Mouse (Mus musculus): ENCODE data around the gene Acss1. TPM values are rescaled to one million over a fixed set of nuclear protein-coding genes. Genes with fewer than 3 reads are reported as not detected.

Acss1 gene
- polyA plus RNA-seq, 1 experiment from 2014 or later = 8.4 TPM

DNA sequence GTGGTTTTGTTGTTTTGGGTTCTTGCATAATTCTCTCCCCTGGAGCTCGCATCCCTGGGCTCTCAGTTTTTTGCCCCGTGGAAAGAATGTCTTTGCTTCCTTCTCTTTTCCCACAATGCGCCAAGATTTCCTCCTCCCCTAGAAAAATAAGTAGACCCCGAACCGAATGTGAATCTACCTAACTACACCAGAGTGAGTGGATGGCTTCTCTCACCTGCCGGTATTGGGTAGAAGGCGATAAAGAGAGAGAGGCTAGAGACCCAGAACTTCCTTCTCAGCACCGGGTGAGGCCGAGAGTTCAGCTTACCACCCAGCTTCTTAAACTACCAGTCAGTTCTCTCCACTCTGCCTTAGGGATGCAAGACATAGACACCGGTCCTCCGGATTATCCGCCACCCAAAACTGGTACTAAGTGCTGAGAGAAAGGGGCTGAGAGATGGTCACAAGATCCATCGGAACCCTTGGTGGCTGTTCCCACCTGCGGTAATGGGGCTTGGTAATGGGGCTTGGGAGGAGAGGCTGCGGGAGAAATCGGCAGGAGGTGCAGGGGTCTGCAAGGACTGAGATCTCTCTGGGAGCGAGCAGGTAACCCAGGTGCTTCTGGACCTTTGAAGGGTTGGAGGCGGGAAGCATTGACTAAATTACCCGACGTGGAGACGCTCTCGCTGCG, 19.7 kb upstream of the Acss1 start:
- no peak for ATAC-seq (ENCODE audit: insufficient number of reproducible peaks, insufficient read depth, low FRiP score, low read depth)
- H3K4me3 ChIP-seq (ENCODE audit: control insufficient read depth in 1 of 2, insufficient read depth in 1 of 2, low read depth in 1 of 2, low read length in 2 of 2) = peak overlapping the region; percentile 34 to 45
- H3K9me3 ChIP-seq (ENCODE audit: control insufficient read depth, low read length) = no peaks in the 10 kb centered on the region
- H3K27ac ChIP-seq (replicated peaks in 1 of 2; ENCODE audit: control insufficient read depth in 1 of 2, insufficient read depth in 1 of 2, low read depth in 2 of 2, low read length in 2 of 2) = no peak overlapping the region
- 0 out of 2 replicates have a peak overlapping the region, but pooled peaks have one; percentile 34 for H3K9ac ChIP-seq (ENCODE audit: low read length)
- peaks cover 61% of the 10 kb centered on the region for H3K27me3 ChIP-seq (ENCODE audit: control insufficient read depth, insufficient read depth, low read length)
- peak overlapping the region; percentile 83 for H3K4me2 ChIP-seq (ENCODE audit: low read length)
- peaks cover 3 to 5% of the 10 kb centered on the region in 2 experiments; a peak in 2 of 4 replicates for H3K4me1 ChIP-seq (ENCODE audit: control insufficient read depth in 2 of 2, insufficient read depth in 2 of 2, low read length in 2 of 2)
- 3% methylated on average over 22 of the region's 23 CpGs for WGBS
- no peaks in the 10 kb centered on the region for H3K36me3 ChIP-seq (ENCODE audit: control insufficient read depth, insufficient read depth, low read length)

DNA sequence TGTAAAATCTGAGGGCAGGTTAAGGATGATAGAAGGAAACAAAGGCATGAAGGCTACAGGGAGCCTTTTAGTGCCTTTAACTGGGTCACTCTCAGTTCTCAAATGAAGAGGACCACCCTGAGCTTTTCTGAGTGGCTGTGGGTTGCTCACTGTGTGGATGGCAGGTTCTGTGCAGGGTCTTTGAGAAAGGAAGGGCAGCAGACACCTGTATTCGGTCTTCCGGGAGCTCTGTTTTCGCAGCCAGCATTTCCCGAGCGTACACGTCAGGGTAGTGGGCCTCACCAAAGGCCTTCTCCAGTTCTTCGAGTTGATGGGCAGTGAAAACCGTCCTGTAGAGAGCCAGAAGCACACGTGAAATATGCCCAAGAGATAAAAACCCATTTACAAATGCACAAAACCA, 17.1 kb upstream of the Acss1 start:
- Histone ChIP-seq H3K9ac (ENCODE audit: low read length) (no peak overlapping the region), H3K9me3 (ENCODE audit: control insufficient read depth, low read length) (no peaks in the 10 kb centered on the region), H3K36me3 (ENCODE audit: control insufficient read depth, insufficient read depth, low read length) (no peaks in the 10 kb centered on the region), H3K4me3 (ENCODE audit: control insufficient read depth in 1 of 2, insufficient read depth in 1 of 2, low read depth in 1 of 2, low read length in 2 of 2) (no peak overlapping the region), H3K27ac (replicated peaks in 1 of 2; ENCODE audit: control insufficient read depth in 1 of 2, insufficient read depth in 1 of 2, low read depth in 2 of 2, low read length in 2 of 2) (no peak overlapping the region), H3K27me3 (ENCODE audit: control insufficient read depth, insufficient read depth, low read length) (peaks cover 44% of the 10 kb centered on the region), H3K4me2 (ENCODE audit: low read length) (no peak overlapping the region), H3K4me1 (ENCODE audit: control insufficient read depth in 2 of 2, insufficient read depth in 2 of 2, low read length in 2 of 2) (peaks cover 3 to 5% of the 10 kb centered on the region in 2 experiments; a peak in 2 of 4 replicates)
- 82% methylated on average over 9 of the region's 9 CpGs for WGBS
- ATAC-seq (ENCODE audit: insufficient number of reproducible peaks, insufficient read depth, low FRiP score, low read depth) = no peak

DNA sequence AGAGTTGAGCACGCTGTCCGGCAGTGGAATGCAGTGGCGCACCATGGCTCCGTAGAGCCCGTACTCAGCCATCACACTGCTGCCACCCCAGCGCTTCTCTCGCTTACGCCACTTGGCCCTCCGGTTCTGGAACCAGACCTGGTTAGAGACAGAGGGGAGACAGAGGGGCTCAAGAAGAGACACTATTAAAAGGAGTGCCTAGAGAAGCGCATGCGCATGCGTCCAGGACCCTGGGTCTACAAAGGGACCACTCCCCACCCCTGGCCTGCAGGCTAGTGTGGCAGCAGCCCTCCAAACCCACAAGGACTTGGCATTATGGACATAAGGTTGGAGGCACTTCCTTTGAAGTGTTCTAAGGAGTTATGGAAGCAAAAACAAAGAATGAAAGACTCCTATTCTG, 16.2 kb upstream of the Acss1 start:
- Histone ChIP-seq H3K4me3 (ENCODE audit: control insufficient read depth in 1 of 2, insufficient read depth in 1 of 2, low read depth in 1 of 2, low read length in 2 of 2) (no peak overlapping the region), H3K9ac (ENCODE audit: low read length) (no peak overlapping the region), H3K27me3 (ENCODE audit: control insufficient read depth, insufficient read depth, low read length) (peaks cover 35% of the 10 kb centered on the region), H3K9me3 (ENCODE audit: control insufficient read depth, low read length) (no peaks in the 10 kb centered on the region), H3K36me3 (ENCODE audit: control insufficient read depth, insufficient read depth, low read length) (no peaks in the 10 kb centered on the region), H3K4me1 (ENCODE audit: control insufficient read depth in 2 of 2, insufficient read depth in 2 of 2, low read length in 2 of 2) (peaks cover 3 to 5% of the 10 kb centered on the region in 2 experiments; a peak in 2 of 4 replicates), H3K27ac (replicated peaks in 1 of 2; ENCODE audit: control insufficient read depth in 1 of 2, insufficient read depth in 1 of 2, low read depth in 2 of 2, low read length in 2 of 2) (no peak overlapping the region), H3K4me2 (ENCODE audit: low read length) (no peak overlapping the region)
- WGBS = 77% methylated on average over 12 of the region's 12 CpGs
- ATAC-seq (ENCODE audit: insufficient number of reproducible peaks, insufficient read depth, low FRiP score, low read depth) = no peak

DNA sequence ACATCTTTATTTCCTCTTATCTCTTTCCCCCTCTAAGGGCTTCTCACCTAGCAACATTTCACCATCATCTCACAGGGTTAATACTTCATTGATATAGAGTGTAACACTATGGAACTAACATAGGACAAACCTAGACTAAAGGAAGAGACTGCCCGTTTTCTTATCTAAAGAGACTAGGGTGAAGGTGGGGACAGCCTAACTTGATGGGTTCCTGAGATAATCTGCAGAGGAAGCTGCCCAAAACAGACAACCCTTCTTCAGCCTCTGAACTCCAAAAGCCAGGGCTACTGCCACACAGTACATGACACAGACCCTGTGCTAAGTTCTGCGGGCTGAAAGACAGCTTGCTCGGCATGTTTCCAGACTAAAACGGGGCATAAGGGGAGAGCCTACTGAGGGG, 13.3 kb upstream of the Acss1 start:
- H3K36me3 ChIP-seq (ENCODE audit: control insufficient read depth, insufficient read depth, low read length) = no peaks in the 10 kb centered on the region
- ATAC-seq (ENCODE audit: insufficient number of reproducible peaks, insufficient read depth, low FRiP score, low read depth) = no peak
- no peak overlapping the region for H3K4me3 ChIP-seq (ENCODE audit: control insufficient read depth in 1 of 2, insufficient read depth in 1 of 2, low read depth in 1 of 2, low read length in 2 of 2)
- no peaks in the 10 kb centered on the region for H3K9me3 ChIP-seq (ENCODE audit: control insufficient read depth, low read length)
- H3K4me2 ChIP-seq (ENCODE audit: low read length) = no peak overlapping the region
- peaks cover 6% of the 10 kb centered on the region for H3K27me3 ChIP-seq (ENCODE audit: control insufficient read depth, insufficient read depth, low read length)
- no peak overlapping the region for H3K9ac ChIP-seq (ENCODE audit: low read length)
- no peaks in the 10 kb centered on the region for H3K4me1 ChIP-seq (ENCODE audit: control insufficient read depth in 2 of 2, insufficient read depth in 2 of 2, low read length in 2 of 2)
- 32% methylated on average over 4 of the region's 4 CpGs for WGBS
- H3K27ac ChIP-seq (replicated peaks in 1 of 2; ENCODE audit: control insufficient read depth in 1 of 2, insufficient read depth in 1 of 2, low read depth in 2 of 2, low read length in 2 of 2) = no peak overlapping the region

DNA sequence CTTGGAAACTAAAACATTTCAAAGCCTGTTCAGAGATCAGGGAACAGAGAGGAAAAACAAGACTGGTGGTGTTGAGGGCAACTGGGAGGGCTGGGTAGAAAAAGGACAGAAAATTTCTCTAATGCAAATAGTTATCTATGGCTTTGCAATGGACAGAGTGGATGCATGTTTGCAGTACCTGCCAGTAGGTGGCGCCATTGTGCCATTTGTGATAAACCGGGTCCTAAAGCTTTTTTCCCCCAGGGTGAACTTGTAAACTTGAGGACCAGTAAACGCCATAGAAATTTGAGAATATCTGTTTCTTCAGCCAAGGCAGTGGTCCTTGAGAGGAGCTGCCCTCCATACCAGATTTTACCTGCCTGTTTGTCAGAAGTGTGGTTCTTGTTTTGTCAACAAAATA, 10.1 kb upstream of the Acss1 start:
- no peak for ATAC-seq (ENCODE audit: insufficient number of reproducible peaks, insufficient read depth, low FRiP score, low read depth)
- Histone ChIP-seq H3K4me2 (ENCODE audit: low read length) (no peak overlapping the region), H3K36me3 (ENCODE audit: control insufficient read depth, insufficient read depth, low read length) (no peaks in the 10 kb centered on the region), H3K4me3 (ENCODE audit: control insufficient read depth in 1 of 2, insufficient read depth in 1 of 2, low read depth in 1 of 2, low read length in 2 of 2) (no peak overlapping the region), H3K27ac (replicated peaks in 1 of 2; ENCODE audit: control insufficient read depth in 1 of 2, insufficient read depth in 1 of 2, low read depth in 2 of 2, low read length in 2 of 2) (no peak overlapping the region), H3K9me3 (ENCODE audit: control insufficient read depth, low read length) (no peaks in the 10 kb centered on the region), H3K27me3 (ENCODE audit: control insufficient read depth, insufficient read depth, low read length) (no peaks in the 10 kb centered on the region), H3K9ac (ENCODE audit: low read length) (no peak overlapping the region), H3K4me1 (ENCODE audit: control insufficient read depth in 2 of 2, insufficient read depth in 2 of 2, low read length in 2 of 2) (no peaks in the 10 kb centered on the region)
- WGBS = 4% methylated on average over 3 of the region's 3 CpGs

DNA sequence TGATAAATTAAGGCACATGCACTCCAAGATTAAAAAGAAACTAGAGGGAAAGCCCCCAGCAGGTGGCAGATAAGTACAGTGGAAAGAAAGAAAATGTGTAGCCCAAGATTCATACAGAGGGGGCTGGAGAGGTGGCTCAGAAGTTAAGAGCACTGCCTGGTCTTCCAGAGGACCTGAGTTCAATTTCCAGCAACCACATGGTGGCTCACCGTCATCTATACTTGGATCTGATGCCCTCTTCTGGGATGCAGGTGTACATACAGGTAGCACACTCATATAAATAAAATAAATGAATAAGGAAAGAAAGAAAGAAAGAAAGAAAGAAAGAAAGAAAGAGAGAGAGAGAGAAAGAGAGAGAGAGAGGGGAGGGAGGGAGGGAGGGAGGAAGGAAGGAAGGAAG, 7.2 kb upstream of the Acss1 start:
- Histone ChIP-seq H3K9me3 (ENCODE audit: control insufficient read depth, low read length) (no peaks in the 10 kb centered on the region), H3K4me2 (ENCODE audit: low read length) (no peak overlapping the region), H3K27me3 (ENCODE audit: control insufficient read depth, insufficient read depth, low read length) (no peaks in the 10 kb centered on the region), H3K9ac (ENCODE audit: low read length) (no peak overlapping the region), H3K36me3 (ENCODE audit: control insufficient read depth, insufficient read depth, low read length) (no peaks in the 10 kb centered on the region), H3K27ac (replicated peaks in 1 of 2; ENCODE audit: control insufficient read depth in 1 of 2, insufficient read depth in 1 of 2, low read depth in 2 of 2, low read length in 2 of 2) (no peak overlapping the region), H3K4me3 (ENCODE audit: control insufficient read depth in 1 of 2, insufficient read depth in 1 of 2, low read depth in 1 of 2, low read length in 2 of 2) (no peak overlapping the region), H3K4me1 (ENCODE audit: control insufficient read depth in 2 of 2, insufficient read depth in 2 of 2, low read length in 2 of 2) (no peaks in the 10 kb centered on the region)
- ATAC-seq (ENCODE audit: insufficient number of reproducible peaks, insufficient read depth, low FRiP score, low read depth) = no peak
- 19% methylated on average over 1 of the region's 1 CpGs for WGBS

DNA sequence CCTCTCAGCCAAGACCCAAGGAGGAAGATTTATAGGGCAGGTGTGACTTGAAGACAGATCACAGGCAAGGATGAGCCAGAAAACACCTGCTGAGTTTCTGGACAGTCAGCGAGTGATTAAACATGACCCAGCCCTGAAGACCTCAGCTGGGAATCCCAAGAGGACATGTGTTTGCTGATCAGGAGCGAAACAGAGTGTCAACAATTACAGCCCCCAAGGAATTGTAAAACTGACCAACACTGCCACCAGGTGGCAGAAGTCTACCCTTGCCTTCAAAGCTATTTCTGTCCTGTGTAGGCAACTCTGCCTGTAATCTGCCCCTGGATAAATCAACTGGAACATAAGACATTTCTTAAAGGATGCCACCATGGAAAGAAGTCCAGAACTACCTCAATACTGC, 6.6 kb upstream of the Acss1 start:
- Histone ChIP-seq H3K4me2 (ENCODE audit: low read length) (no peak overlapping the region), H3K4me1 (ENCODE audit: control insufficient read depth in 2 of 2, insufficient read depth in 2 of 2, low read length in 2 of 2) (no peaks in the 10 kb centered on the region), H3K36me3 (ENCODE audit: control insufficient read depth, insufficient read depth, low read length) (no peaks in the 10 kb centered on the region), H3K27ac (replicated peaks in 1 of 2; ENCODE audit: control insufficient read depth in 1 of 2, insufficient read depth in 1 of 2, low read depth in 2 of 2, low read length in 2 of 2) (no peak overlapping the region), H3K27me3 (ENCODE audit: control insufficient read depth, insufficient read depth, low read length) (no peaks in the 10 kb centered on the region), H3K4me3 (ENCODE audit: control insufficient read depth in 1 of 2, insufficient read depth in 1 of 2, low read depth in 1 of 2, low read length in 2 of 2) (no peak overlapping the region), H3K9me3 (ENCODE audit: control insufficient read depth, low read length) (no peaks in the 10 kb centered on the region), H3K9ac (ENCODE audit: low read length) (no peak overlapping the region)
- WGBS = 6% methylated on average over 2 of the region's 2 CpGs
- ATAC-seq (ENCODE audit: insufficient number of reproducible peaks, insufficient read depth, low FRiP score, low read depth) = peak; percentile 38; the same call in 1 of the 2 replicates

DNA sequence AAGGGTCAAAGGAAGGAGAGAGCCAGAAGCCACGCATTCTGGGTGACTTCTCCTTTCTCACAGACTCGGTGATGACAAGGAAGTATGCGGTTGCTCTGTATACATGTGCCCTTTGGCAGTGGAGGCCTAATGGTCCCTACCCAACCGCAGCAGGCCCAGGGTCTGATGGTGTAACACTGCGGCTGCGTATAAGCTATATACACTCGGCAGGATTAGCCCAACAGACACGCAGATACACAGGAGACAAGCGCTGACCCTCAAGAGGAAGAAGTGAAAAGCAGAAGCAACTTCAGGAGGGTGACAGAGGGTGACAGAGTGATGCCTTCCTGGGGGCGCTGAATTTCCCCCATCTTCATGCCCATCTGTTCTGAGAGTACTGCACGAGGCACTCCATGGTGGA, 5.6 kb upstream of the Acss1 start:
- Histone ChIP-seq H3K36me3 (ENCODE audit: control insufficient read depth, insufficient read depth, low read length) (no peaks in the 10 kb centered on the region), H3K4me2 (ENCODE audit: low read length) (no peak overlapping the region), H3K9ac (ENCODE audit: low read length) (no peak overlapping the region), H3K4me3 (ENCODE audit: control insufficient read depth in 1 of 2, insufficient read depth in 1 of 2, low read depth in 1 of 2, low read length in 2 of 2) (no peak overlapping the region), H3K9me3 (ENCODE audit: control insufficient read depth, low read length) (no peaks in the 10 kb centered on the region), H3K27ac (replicated peaks in 1 of 2; ENCODE audit: control insufficient read depth in 1 of 2, insufficient read depth in 1 of 2, low read depth in 2 of 2, low read length in 2 of 2) (no peak overlapping the region), H3K27me3 (ENCODE audit: control insufficient read depth, insufficient read depth, low read length) (no peaks in the 10 kb centered on the region), H3K4me1 (ENCODE audit: control insufficient read depth in 2 of 2, insufficient read depth in 2 of 2, low read length in 2 of 2) (no peaks in the 10 kb centered on the region; a peak in 1 of 4 replicates)
- ATAC-seq (ENCODE audit: insufficient number of reproducible peaks, insufficient read depth, low FRiP score, low read depth) = no peak
- 76% methylated on average over 11 of the region's 11 CpGs for WGBS

Measured in heart, embryonic 14.5 days (tissue).